Mouse (Mus musculus): Measurements from ENCODE around the gene Rptor. TPM values are rescaled to one million over a fixed set of nuclear protein-coding genes. Genes with fewer than 3 reads are reported as not detected.

The Rptor gene
- total and polyA plus RNA-seq, 2 experiments from 2014 or later: 8.0 to 46.7 TPM

- DNase-seq (no peak), ATAC-seq (no peak)
- H3K4me3 ChIP-seq (ENCODE audit: low read depth, low read length): no peak overlapping the region
- H3K4me1 ChIP-seq (ENCODE audit: insufficient read depth): peaks cover 64% of the 10 kb centered on the region
- peak overlapping the region; percentile 92 for H3K4me2 ChIP-seq (ENCODE audit: low read depth)
- TF ChIP-seq CTCF (IDR thresholded peaks at IDR 0.05; ENCODE audit: low read depth): no peak
- 60% methylated on average over 8 of the region's 8 CpGs for WGBS
- no peaks in the 10 kb centered on the region for H3K27me3 ChIP-seq (ENCODE audit: insufficient read depth, low read length)
- no peaks in the 10 kb centered on the region for H3K9me3 ChIP-seq (ENCODE audit: low read length)
- H3K9ac ChIP-seq: no peak overlapping the region
- H3K36me3 ChIP-seq (ENCODE audit: insufficient read depth): no peaks in the 10 kb centered on the region; the same call in 1 of the 2 replicates
- peak overlapping the region; percentile 81 for H3K27ac ChIP-seq (ENCODE audit: low read depth, low read length)
These were observed 336.5 kb downstream of the Rptor start for GRCm38 (mm10) chr11:119939073-119939710.

- no peaks in the 10 kb centered on the region for H3K27me3 ChIP-seq (ENCODE audit: insufficient read depth, low read length)
- 65% methylated on average over 4 of the region's 4 CpGs for WGBS
- DNase-seq: no peak
- H3K36me3 ChIP-seq (ENCODE audit: insufficient read depth): no peaks in the 10 kb centered on the region; the same call in 1 of the 2 replicates
- H3K4me1 ChIP-seq (ENCODE audit: insufficient read depth): peaks cover 64% of the 10 kb centered on the region
- no peak overlapping the region; the same call in 1 of the 2 replicates for H3K9ac ChIP-seq
- ATAC-seq: no peak
- H3K4me2 ChIP-seq (ENCODE audit: low read depth): peak overlapping the region; percentile 92
- H3K9me3 ChIP-seq (ENCODE audit: low read length): no peaks in the 10 kb centered on the region
- 0 out of 2 replicates have a peak overlapping the region, but pooled peaks have one; percentile 12 for H3K4me3 ChIP-seq (ENCODE audit: low read depth, low read length)
- peak overlapping the region; percentile 81 for H3K27ac ChIP-seq (ENCODE audit: low read depth, low read length)
- no peak for TF ChIP-seq CTCF (IDR thresholded peaks at IDR 0.05; ENCODE audit: low read depth)
These were observed 337.0 kb downstream of the Rptor start for GRCm38 (mm10) chr11:119939711-119940106.

- peak overlapping the region; percentile 40 for H3K9ac ChIP-seq
- 49% methylated on average over 11 of the region's 11 CpGs for WGBS
- peak overlapping the region; percentile 12; the same call in 1 of the 2 replicates for H3K4me3 ChIP-seq (ENCODE audit: low read depth, low read length)
- DNase-seq (peak; percentile 85), ATAC-seq (no peak)
- H3K27me3 ChIP-seq (ENCODE audit: insufficient read depth, low read length): no peaks in the 10 kb centered on the region
- no peaks in the 10 kb centered on the region; the same call in 1 of the 2 replicates for H3K36me3 ChIP-seq (ENCODE audit: insufficient read depth)
- peak overlapping the region; percentile 92 for H3K4me2 ChIP-seq (ENCODE audit: low read depth)
- peak overlapping the region; percentile 81 for H3K27ac ChIP-seq (ENCODE audit: low read depth, low read length)
- H3K4me1 ChIP-seq (ENCODE audit: insufficient read depth): peaks cover 68% of the 10 kb centered on the region
- no peaks in the 10 kb centered on the region for H3K9me3 ChIP-seq (ENCODE audit: low read length)
- TF ChIP-seq CTCF (IDR thresholded peaks at IDR 0.05; ENCODE audit: low read depth): no peak
These were observed 337.4 kb downstream of the Rptor start for GRCm38 (mm10) chr11:119940142-119940541.

GRCm38 (mm10) chr11:119941794-119942193 is 339.1 kb downstream of the Rptor start:
- Histone ChIP-seq H3K9ac (peak overlapping the region; percentile 65), H3K36me3 (ENCODE audit: insufficient read depth) (no peaks in the 10 kb centered on the region; the same call in 1 of the 2 replicates), H3K4me1 (ENCODE audit: insufficient read depth) (peaks cover 55% of the 10 kb centered on the region), H3K9me3 (ENCODE audit: low read length) (no peaks in the 10 kb centered on the region), H3K4me2 (ENCODE audit: low read depth) (peak overlapping the region; percentile 92), H3K4me3 (ENCODE audit: low read depth, low read length) (peak overlapping the region; percentile 60), H3K27me3 (ENCODE audit: insufficient read depth, low read length) (no peaks in the 10 kb centered on the region), H3K27ac (ENCODE audit: low read depth, low read length) (peak overlapping the region; percentile 89)
- no peak for ATAC-seq
- peak; percentile 39 for DNase-seq
- 4% methylated on average over 8 of the region's 8 CpGs for WGBS
- TF ChIP-seq CTCF (IDR thresholded peaks at IDR 0.05; ENCODE audit: low read depth): no peak

- peak overlapping the region; percentile 92 for H3K4me2 ChIP-seq (ENCODE audit: low read depth)
- peak; percentile 34 for ATAC-seq
- H3K27ac ChIP-seq (ENCODE audit: low read depth, low read length): peak overlapping the region; percentile 89
- peak overlapping the region; percentile 60 for H3K4me3 ChIP-seq (ENCODE audit: low read depth, low read length)
- no peak for DNase-seq
- TF ChIP-seq CTCF (IDR thresholded peaks at IDR 0.05; ENCODE audit: low read depth): no peak
- H3K36me3 ChIP-seq (ENCODE audit: insufficient read depth): no peaks in the 10 kb centered on the region; the same call in 1 of the 2 replicates
- under 1% methylated on average over 35 of the region's 43 CpGs for WGBS
- no peaks in the 10 kb centered on the region for H3K9me3 ChIP-seq (ENCODE audit: low read length)
- peak overlapping the region; percentile 65 for H3K9ac ChIP-seq
- H3K27me3 ChIP-seq (ENCODE audit: insufficient read depth, low read length): no peaks in the 10 kb centered on the region
- H3K4me1 ChIP-seq (ENCODE audit: insufficient read depth): peaks cover 52% of the 10 kb centered on the region
These were observed 339.6 kb downstream of the Rptor start for GRCm38 (mm10) chr11:119942201-119942726.

- H3K4me1 ChIP-seq (ENCODE audit: insufficient read depth): peaks cover 46% of the 10 kb centered on the region
- H3K4me2 ChIP-seq (ENCODE audit: low read depth): peak within 1 kb of the TSS; percentile 92
- peak; percentile 94 for ATAC-seq
- no peaks in the 10 kb centered on the region for H3K27me3 ChIP-seq (ENCODE audit: insufficient read depth, low read length)
- H3K4me3 ChIP-seq (ENCODE audit: low read depth, low read length): peak within 1 kb of the TSS; percentile 60
- no peaks in the 10 kb centered on the region for H3K9me3 ChIP-seq (ENCODE audit: low read length)
- TF ChIP-seq CTCF (IDR thresholded peaks at IDR 0.05; ENCODE audit: low read depth): peak; percentile 15; the same call in 1 of the 2 replicates
- H3K27ac ChIP-seq (ENCODE audit: low read depth, low read length): peak within 1 kb of the TSS; percentile 89
- peak; percentile 99 for DNase-seq
- WGBS: 3% methylated on average over 64 of the region's 79 CpGs
- no peaks in the 10 kb centered on the region for H3K36me3 ChIP-seq (ENCODE audit: insufficient read depth)
- H3K9ac ChIP-seq: peak within 1 kb of the TSS; percentile 77
These were observed 340.2 kb downstream of the Rptor start, which contains the start of gene Baiap2 for GRCm38 (mm10) chr11:119942727-119943427. TSS of gene Baiap2 (plus strand) at chr11:119942763.
